Mouse (Mus musculus): Measurements from ENCODE around the gene Sec24b. TPM values are rescaled to one million over a fixed set of nuclear protein-coding genes. Genes with fewer than 3 reads are reported as not detected.

Gene Sec24b
- total RNA-seq (2021) = 10 to 100 TPM; 62.9 to 68.2 TPM
- long read RNA-seq, experiment 1, partial matches to known transcripts = 11 of 20 reads
- long read RNA-seq, experiment 1, other reads (novel, unspliced or antisense) = 8 of 20 reads
- long read RNA-seq, experiment 2, full-length matches to known transcripts = 2 of 4 reads
- long read RNA-seq, experiment 2, partial matches to known transcripts = 0 of 4 reads
- long read RNA-seq, experiment 2, other reads (novel, unspliced or antisense) = 2 of 4 reads

- peak; percentile 37 to 57 for DNase-seq
These were observed at the start of gene Sec24b for GRCm38 (mm10) chr3:130061281-130061680. Sec24b (minus strand) TSS chr3:130061553.

GRCm38 (mm10) chr3:130104471-130104870 lies 43.1 kb upstream of the Sec24b start:
- no peak for DNase-seq

GRCm38 (mm10) chr3:130103486-130103885 lies 42.1 kb upstream of the Sec24b start:
- DNase-seq = peak; percentile 29 to 30

- DNase-seq = peak; percentile 27 to 47
These were observed 33.9 kb upstream of the Sec24b start for GRCm38 (mm10) chr3:130095160-130095781.

- no peak for DNase-seq
These were observed 32.9 kb upstream of the Sec24b start for GRCm38 (mm10) chr3:130094125-130094704.

DNA sequence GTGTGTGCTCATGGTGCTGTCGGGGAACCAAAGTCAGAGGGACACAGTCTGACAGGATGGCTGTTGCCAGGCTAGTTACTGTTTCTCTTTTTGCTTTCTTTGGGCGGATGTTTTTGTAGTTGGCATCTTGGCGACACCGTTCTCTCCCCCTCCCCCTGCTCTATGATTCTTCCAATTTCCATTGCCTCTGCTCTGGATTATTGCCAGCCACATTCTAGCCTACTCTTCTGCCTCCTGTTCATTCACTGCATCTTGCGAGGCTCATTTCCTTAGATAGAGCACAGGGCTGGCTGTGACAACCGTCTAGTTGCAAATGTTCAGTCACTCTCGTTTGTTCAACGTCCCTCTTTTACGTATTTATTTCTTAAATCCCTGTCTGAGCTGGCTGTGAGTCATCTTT lies 29.1 kb upstream of the Sec24b start:
- DNase-seq = no peak

- DNase-seq = no peak
These were observed 27.3 kb upstream of the Sec24b start for GRCm38 (mm10) chr3:130088654-130089053.

DNA sequence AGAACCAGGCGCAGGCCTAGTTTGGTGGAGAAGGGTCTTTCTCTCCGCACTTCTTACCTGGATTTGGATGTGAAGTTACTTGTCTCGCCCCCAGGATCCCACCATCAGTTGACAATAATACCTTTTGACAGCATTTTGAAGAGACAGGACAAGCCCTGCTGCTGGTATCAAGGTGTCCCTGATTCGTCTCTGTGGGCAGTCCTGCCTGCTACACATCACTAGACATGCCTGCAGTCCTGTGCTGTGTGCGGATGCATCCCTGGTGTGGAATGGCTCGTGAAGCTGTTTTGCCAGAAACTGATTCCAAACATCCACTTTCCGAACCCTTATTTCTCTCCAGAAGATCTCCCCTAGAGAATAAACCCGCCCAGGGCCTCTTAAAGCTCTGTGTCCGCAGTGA lies 26.1 kb upstream of the Sec24b start:
- no peak for DNase-seq

GRCm38 (mm10) chr3:130086372-130087080 lies 25.2 kb upstream of the Sec24b start:
- DNase-seq = peak in 1 of 2 experiments; percentile 19

DNA sequence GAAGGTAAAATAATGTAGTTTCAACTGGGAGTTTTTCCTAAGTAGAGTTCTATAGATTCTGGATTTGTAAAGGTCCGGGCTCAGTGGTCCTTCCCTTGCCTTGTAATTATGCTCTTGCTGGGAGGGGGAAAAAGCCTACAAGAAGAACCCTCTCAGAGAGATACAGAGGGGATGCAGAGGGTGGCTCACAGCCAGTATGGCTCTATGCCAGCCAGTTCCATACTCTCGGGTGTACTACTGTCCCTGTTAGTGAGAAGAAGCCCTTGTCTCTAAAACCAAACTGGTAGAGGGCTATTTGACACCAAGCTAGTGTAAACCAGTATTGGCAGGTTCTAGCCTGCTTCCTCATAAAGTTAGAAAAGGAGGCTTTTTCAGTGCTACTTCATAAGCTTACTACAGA lies 22.0 kb upstream of the Sec24b start:
- DNase-seq = no peak

GRCm38 (mm10) chr3:130080666-130081065 lies 19.3 kb upstream of the Sec24b start:
- no peak for DNase-seq

DNA sequence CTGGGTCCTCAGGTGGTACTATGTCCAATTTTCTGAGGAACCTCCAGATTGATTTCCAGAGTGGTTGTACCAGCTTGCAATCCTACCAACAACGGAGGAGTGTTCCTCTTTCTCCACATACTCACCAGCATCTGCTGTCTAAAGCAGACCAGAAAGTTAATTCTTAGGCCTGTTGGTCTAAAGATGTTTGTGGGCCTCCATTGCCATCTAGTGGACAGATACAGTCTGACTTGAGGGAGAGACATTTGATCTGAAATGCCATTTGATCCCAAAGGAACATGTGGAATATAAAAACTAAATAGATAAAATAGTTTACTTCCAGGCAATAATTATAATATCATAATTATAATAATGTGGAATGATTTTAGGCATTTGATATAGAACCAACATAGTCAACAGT lies 18.4 kb upstream of the Sec24b start:
- DNase-seq = peak; percentile 56 to 69

- no peak for DNase-seq
These were observed 15.9 kb upstream of the Sec24b start for GRCm38 (mm10) chr3:130077291-130077690.

- no peak for DNase-seq
These were observed 14.4 kb upstream of the Sec24b start for GRCm38 (mm10) chr3:130075746-130076145.

GRCm38 (mm10) chr3:130073085-130073484 lies 11.7 kb upstream of the Sec24b start:
- DNase-seq = peak; percentile 52 to 54

DNA sequence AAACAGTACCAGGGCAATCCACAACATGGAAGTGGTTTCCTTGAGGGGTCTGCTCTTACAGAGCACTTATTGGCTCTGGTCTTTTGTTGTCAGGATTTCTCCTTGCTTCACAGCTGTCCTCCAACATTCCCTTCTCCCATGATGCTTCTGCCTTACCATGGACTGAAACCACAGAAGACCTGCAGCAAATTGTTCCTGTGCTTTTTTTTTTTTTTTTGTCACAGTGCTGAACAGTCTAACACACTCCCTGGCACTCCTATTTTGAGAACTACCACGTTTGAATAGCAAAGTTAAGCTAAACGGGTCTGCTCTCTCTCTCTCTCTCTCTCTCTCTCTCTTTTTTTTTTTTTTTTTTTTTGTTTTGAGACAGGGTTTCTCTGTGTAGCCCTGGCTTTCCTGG lies 10.6 kb upstream of the Sec24b start:
- DNase-seq = no peak

DNA sequence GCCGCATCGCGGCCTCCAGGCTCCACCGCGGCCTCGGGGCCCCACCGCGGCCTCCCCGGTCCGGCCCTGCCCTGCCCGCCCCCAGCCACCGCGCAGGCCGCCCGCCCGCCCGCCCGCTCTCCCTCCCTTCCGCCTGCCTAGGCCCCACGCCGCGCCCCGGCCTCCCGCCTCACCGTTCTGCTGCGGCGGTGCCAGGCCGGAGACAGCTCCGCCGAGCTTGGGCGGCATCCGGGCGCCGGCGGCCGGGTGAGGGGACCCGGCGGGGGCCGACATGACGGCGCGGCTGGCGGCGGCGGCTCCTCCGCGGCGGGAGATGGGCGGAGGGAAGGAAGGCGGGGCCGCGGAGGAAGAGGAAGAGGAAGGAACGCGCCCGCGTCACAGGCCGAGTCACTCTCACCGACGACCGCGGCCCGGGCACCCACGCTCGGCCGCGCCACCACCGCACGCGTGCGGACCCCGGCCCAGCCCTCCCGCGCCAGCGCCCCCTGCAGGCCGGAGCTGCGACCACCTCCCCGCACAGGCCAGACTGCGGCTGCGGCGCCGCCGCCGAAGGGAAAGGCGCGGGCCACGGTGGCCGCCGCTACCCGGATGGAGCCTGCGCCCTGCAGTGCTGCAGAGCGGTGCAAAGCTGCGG lies 840 bp downstream of the Sec24b start:
- DNase-seq = peak; percentile 86 to 91

DNA sequence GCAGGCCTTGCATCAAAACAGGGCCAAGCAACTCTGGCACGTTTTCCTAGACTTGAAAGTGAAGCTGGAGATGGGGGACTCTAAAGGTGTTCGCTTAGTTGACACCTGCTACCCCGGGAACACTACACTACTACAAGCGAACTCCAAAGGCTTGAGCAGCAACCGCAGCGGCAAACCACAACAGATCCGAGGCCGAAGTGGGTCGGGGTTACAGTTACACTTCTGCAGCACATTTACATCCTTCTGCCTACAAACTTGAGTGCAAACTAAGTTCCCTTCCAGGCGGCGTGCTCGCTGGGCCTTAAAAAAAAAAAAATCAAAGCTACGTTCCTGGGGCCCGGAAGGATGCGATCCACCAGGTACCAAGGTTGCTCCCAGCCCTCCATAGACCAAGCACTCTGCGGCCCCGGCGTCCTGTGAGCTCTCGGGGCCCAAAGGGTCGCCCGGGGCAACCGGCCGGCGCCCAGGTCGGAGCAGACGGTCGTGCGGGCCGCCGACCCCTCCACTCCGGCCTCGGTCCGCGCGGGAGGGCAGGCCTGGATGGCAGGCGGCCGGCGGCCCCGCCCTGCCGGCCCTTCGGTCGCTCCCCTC lies 1.5 kb downstream of the Sec24b start:
- DNase-seq = peak; percentile 18 to 22

- DNase-seq = peak; percentile 6 to 31
These were observed 2.9 kb downstream of the Sec24b start for GRCm38 (mm10) chr3:130058488-130058887.

DNA sequence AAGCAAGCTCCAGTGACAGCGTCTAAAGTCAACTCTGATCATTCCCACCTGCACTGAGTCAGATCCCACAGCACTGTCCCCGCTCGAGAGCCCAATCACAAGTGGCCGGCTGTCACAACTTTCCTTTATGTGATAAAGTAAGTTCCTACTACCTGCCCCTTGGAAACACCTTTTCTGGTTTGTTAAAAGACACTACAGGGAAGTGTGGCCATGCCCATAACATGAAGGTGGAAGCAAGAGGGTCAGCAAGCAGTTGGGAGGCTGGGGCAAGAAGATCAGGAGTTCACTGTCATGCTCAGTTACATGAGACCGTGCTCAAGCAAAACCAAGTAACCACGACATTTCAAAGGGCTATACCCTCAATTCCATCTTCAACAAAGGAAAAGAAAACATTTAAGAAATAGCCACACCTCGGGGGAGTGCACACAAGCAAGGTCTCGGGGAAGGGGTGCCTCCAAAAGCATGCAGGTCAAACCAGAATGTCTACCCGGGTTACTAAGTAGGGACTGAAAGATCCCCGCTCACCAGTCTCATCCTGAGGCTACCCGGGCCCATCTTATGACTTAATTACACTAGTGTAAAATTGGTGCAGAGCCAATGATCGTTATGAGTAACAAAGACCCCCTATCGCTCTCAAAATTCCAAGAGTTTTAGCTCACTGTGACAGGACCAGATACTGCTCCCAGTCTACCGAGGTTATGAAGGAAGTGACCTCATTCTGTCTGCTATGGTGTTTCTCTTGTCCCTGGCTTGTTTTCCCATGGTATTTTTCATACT lies 3.6 kb downstream of the Sec24b start:
- no peak for DNase-seq

Data from adrenal gland, postnatal 36 days (tissue).